Mouse (Mus musculus): ENCODE results near the gene Mid1. TPM values are rescaled to one million over a fixed set of nuclear protein-coding genes. Genes with fewer than 3 reads are reported as not detected.
A peak's percentile ranks its signal among the peaks of the same experiment; 100 is the strongest.
"Not testable (repeated sequence)": the region's sequence is repeated elsewhere in the genome, so short reads cannot be mapped to it uniquely, and the experiment has no call there.

Gene Mid1
- polyA plus RNA-seq, 1 experiment from 2014 or later = 1.6 TPM

DNA sequence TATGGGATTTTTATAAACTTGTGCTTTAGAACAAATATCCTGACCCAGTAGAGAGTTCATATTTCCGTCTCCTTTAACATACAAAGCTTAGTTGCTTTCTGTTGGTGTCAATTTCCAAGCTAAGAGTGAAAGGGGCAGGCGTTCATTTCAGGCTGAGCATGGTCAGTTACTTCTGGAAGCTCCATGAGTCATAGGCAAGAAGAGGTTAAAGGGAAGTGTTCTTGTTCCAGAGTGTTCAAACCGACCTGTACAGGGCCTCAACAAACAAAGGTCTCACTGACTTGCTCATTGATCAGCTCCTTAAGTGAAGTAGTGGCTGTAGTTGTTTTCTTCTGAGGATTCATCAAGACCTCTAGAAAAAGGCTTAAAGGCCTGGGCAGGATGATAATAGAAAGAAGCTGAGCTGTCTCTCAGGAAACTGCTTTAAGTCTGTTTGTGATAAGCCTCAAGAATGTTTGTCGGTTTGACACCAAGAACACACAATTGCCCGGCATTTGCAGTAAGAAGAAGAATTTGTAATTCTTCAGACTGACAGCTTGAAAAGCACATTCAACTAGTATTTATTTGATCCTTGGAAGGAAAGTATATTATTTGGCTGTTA, 252.2 kb downstream of the Mid1 start:
- no peak overlapping the region for H3K9ac ChIP-seq (replicated peaks)
- no peak overlapping the region for H3K4me3 ChIP-seq (ENCODE audit: low read depth, low read length)
- no peak overlapping the region for H3K27ac ChIP-seq (ENCODE audit: low read depth)
- TF ChIP-seq CTCF (IDR thresholded peaks at IDR 0.05; ENCODE audit: low read depth) (no peak), EP300 (IDR thresholded peaks at IDR 0.05; ENCODE audit: low read depth) (no peak)
- H3K4me2 ChIP-seq (ENCODE audit: low read depth, low read length) = no peak overlapping the region
- H3K36me3 ChIP-seq (replicated peaks; ENCODE audit: insufficient read depth, low read length) = no peaks in the 10 kb centered on the region
- no peaks in the 10 kb centered on the region for H3K27me3 ChIP-seq (ENCODE audit: insufficient read depth, low read length)
- no peak for ATAC-seq
- no peaks in the 10 kb centered on the region for H3K9me3 ChIP-seq (ENCODE audit: low read length)
- no peak for DNase-seq
- no peaks in the 10 kb centered on the region for H3K4me1 ChIP-seq (ENCODE audit: insufficient read depth)
- 40% methylated on average over 5 of the region's 5 CpGs for WGBS (ENCODE audit: insufficient replicate concordance)

DNA sequence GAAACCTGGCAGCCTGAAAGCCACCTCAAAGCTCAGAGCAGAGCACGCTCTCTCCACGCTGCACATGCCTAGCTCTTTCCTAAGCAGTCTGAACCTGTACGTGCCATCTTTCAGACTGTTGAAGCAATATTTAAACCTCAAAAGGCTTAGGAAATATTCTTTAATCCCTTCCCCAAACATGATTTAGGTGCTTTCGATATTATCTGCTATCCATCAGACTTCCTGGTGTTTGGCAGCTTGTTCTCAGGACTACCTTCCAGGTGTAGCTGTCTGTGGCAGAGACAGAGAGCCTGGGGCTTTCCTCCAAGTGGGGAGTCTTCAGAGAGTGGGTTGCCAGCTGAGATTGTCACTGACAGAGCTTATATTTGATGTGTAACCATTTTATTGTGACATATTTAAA, 255.5 kb downstream of the Mid1 start:
- Histone ChIP-seq H3K27ac (ENCODE audit: low read depth) (no peak overlapping the region), H3K36me3 (replicated peaks; ENCODE audit: insufficient read depth, low read length) (no peaks in the 10 kb centered on the region), H3K4me1 (ENCODE audit: insufficient read depth) (no peaks in the 10 kb centered on the region), H3K9ac (replicated peaks) (no peak overlapping the region), H3K9me3 (ENCODE audit: low read length) (no peaks in the 10 kb centered on the region), H3K4me2 (ENCODE audit: low read depth, low read length) (no peak overlapping the region), H3K27me3 (ENCODE audit: insufficient read depth, low read length) (no peaks in the 10 kb centered on the region), H3K4me3 (ENCODE audit: low read depth, low read length) (no peak overlapping the region)
- 72% methylated on average over 4 of the region's 4 CpGs for WGBS (ENCODE audit: insufficient replicate concordance)
- ATAC-seq = no peak
- no peak for DNase-seq
- TF ChIP-seq EP300 (IDR thresholded peaks at IDR 0.05; ENCODE audit: low read depth) (no peak), CTCF (IDR thresholded peaks at IDR 0.05; ENCODE audit: low read depth) (no peak)

DNA sequence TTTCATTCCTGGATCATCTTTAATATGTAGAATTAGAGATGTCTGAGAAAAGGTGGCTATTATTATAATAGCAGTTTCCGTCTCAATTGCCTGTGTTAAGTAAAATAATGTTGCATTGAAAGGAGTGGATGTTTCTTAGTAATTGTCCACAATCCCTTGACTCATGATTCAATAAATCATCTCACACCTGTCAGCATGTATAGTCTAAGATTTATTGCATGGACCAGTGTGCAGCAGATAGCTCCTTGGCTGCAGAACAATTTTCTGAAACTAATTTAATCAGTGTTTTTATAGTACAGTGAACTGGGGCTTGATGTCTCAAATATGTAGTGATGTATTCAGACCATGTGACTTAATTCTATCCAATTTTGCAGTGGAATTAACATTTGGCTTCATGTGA, 265.6 kb downstream of the Mid1 start:
- WGBS (ENCODE audit: insufficient replicate concordance) = 80% methylated on average over 1 of the region's 1 CpGs
- ATAC-seq = no peak

DNA sequence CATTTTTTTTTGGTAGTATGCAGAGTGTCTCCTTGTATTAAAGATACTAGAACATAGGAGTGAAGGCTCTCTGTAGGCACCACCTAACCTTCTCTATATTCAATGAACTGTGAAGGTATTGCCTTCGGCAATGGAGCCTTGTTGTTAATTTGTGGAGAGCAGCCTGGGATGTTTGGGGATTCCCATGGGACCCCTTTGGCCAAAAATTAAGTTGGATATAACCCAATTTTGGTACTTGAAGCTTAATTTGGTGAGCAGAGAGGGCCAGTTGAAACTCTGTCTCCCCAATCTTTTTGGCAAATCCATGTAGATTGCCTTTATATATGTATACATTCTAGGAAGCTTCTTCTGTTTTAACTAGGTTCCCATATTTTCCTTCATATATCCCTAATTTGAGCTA, 284.3 kb downstream of the Mid1 start:
- H3K27ac ChIP-seq (ENCODE audit: low read depth) = no peak overlapping the region
- H3K4me3 ChIP-seq (ENCODE audit: low read depth, low read length) = no peak overlapping the region
- TF ChIP-seq EP300 (IDR thresholded peaks at IDR 0.05; ENCODE audit: low read depth) = no peak
- no peak for TF ChIP-seq CTCF (IDR thresholded peaks at IDR 0.05; ENCODE audit: low read depth)
- no peaks in the 10 kb centered on the region for H3K36me3 ChIP-seq (replicated peaks; ENCODE audit: insufficient read depth, low read length)
- ATAC-seq = no peak
- no peaks in the 10 kb centered on the region for H3K9me3 ChIP-seq (ENCODE audit: low read length)
- no peak overlapping the region for H3K4me2 ChIP-seq (ENCODE audit: low read depth, low read length)
- no peak overlapping the region for H3K9ac ChIP-seq (replicated peaks)
- DNase-seq = no peak
- no peaks in the 10 kb centered on the region for H3K4me1 ChIP-seq (ENCODE audit: insufficient read depth)
- 76% methylated on average over 1 of the region's 1 CpGs for WGBS (ENCODE audit: insufficient replicate concordance)
- H3K27me3 ChIP-seq (ENCODE audit: insufficient read depth, low read length) = no peaks in the 10 kb centered on the region

More for the DNA sequence above, 265.6 kb downstream of the Mid1 start:
- Histone ChIP-seq H3K4me1 (ENCODE audit: insufficient read depth) (no peaks in the 10 kb centered on the region), H3K4me2 (ENCODE audit: low read depth, low read length) (no peak overlapping the region), H3K27me3 (ENCODE audit: insufficient read depth, low read length) (no peaks in the 10 kb centered on the region), H3K9ac (replicated peaks) (no peak overlapping the region), H3K36me3 (replicated peaks; ENCODE audit: insufficient read depth, low read length) (no peaks in the 10 kb centered on the region), H3K4me3 (ENCODE audit: low read depth, low read length) (no peak overlapping the region), H3K27ac (ENCODE audit: low read depth) (no peak overlapping the region), H3K9me3 (ENCODE audit: low read length) (no peaks in the 10 kb centered on the region)
- DNase-seq = no peak
- no peak for TF ChIP-seq CTCF (IDR thresholded peaks at IDR 0.05; ENCODE audit: low read depth)
- no peak for TF ChIP-seq EP300 (IDR thresholded peaks at IDR 0.05; ENCODE audit: low read depth)

DNA sequence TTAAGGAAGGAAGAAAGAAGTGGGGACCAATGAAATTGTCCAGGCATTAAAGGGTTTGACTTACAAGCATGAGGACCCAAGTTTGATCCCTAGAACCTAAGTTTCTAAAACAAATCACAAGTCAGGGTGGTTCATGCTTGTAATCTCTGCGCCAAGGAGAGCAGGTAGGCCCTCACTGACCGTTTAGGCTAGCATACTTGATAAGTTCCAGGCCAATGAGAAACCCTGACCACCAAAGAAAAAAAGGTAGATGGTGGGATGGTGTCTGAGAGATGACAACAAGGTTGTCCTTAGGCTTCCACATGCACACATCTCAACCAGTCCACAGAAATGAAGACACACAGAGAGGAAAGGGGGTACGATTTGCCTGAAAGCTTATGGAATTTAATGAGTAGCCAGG, 284.8 kb downstream of the Mid1 start:
- H3K9me3 ChIP-seq (ENCODE audit: low read length); H3K9ac ChIP-seq (replicated peaks); H3K36me3 ChIP-seq (replicated peaks; ENCODE audit: insufficient read depth, low read length); H3K27me3 ChIP-seq (ENCODE audit: insufficient read depth, low read length); H3K4me1 ChIP-seq (ENCODE audit: insufficient read depth); H3K4me3 ChIP-seq (ENCODE audit: low read depth, low read length); ATAC-seq; H3K4me2 ChIP-seq (ENCODE audit: low read depth, low read length); H3K27ac ChIP-seq (ENCODE audit: low read depth): not testable (repeated sequence)
- DNase-seq = peak; percentile 18
- 83% methylated on average over 3 of the region's 3 CpGs for WGBS (ENCODE audit: insufficient replicate concordance)

DNA sequence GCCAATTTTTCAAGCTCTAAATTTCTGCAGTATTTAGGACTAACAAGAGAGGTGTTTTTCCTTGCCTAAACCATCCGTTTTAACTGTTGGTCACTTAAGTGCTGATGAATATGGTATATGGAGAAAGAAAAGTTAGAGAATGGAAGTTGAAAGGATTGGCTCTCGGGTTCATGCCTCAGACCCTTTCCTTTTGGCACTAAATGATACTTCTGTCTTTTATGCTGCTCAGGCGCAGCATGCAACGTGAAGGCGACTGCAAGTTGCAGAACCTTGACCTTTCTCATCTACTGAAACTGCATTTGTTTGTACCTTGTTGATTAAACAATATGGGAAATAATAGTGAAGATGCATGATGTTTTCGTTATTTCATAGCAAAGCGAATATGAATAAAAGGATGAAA, 285.5 kb downstream of the Mid1 start:
- not testable (repeated sequence) for H3K27ac ChIP-seq (ENCODE audit: low read depth); H3K4me1 ChIP-seq (ENCODE audit: insufficient read depth); DNase-seq; H3K36me3 ChIP-seq (replicated peaks; ENCODE audit: insufficient read depth, low read length); H3K9ac ChIP-seq (replicated peaks); H3K27me3 ChIP-seq (ENCODE audit: insufficient read depth, low read length); H3K4me2 ChIP-seq (ENCODE audit: low read depth, low read length); H3K9me3 ChIP-seq (ENCODE audit: low read length); H3K4me3 ChIP-seq (ENCODE audit: low read depth, low read length); ATAC-seq
- 77% methylated on average over 7 of the region's 7 CpGs for WGBS (ENCODE audit: insufficient replicate concordance)

DNA sequence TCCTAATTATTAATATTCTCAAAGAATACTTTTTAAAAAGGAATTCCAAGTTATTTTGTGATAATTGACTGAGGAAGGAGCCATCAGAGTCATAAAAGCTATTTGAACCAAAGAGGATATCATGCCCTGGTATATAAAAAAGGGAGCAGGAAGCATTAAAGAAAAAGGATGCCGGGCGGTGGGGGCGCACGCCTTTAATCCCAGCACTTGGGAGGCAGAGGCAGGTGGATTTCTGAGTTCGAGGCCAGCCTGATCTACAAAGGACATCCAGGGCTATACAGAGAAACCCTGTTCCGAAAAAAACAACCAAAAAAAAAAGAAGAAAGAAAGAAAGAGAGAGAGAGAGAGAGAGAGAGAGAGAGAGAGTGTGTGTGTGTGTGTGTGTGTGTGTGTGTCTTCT, 286.6 kb downstream of the Mid1 start:
- H3K9me3 ChIP-seq (ENCODE audit: low read length); H3K36me3 ChIP-seq (replicated peaks; ENCODE audit: insufficient read depth, low read length); H3K27ac ChIP-seq (ENCODE audit: low read depth); H3K4me1 ChIP-seq (ENCODE audit: insufficient read depth); ATAC-seq; DNase-seq; H3K9ac ChIP-seq (replicated peaks); H3K27me3 ChIP-seq (ENCODE audit: insufficient read depth, low read length); H3K4me3 ChIP-seq (ENCODE audit: low read depth, low read length); H3K4me2 ChIP-seq (ENCODE audit: low read depth, low read length): not testable (repeated sequence)
- WGBS (ENCODE audit: insufficient replicate concordance) = 75% methylated on average over 6 of the region's 6 CpGs

DNA sequence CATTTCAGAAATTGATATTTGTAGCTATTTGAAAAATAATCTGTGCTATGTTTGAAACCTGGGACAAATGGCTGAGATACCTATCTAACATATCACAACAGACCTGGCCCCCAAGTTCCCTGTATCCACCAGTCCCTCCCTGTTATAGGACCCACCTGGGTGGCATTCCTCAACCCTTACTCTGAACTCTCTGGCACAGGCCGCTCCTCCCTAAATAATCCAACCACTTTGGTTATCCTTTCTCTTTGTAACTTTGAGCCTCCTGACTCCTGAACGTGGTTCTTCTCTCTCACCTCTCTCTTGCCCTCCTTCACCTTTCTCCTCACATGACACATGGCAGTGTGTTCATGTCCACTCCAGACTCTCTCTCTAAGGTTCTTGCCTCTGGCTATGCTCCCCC, 287.1 kb downstream of the Mid1 start:
- not testable (repeated sequence) for H3K9me3 ChIP-seq (ENCODE audit: low read length); H3K36me3 ChIP-seq (replicated peaks; ENCODE audit: insufficient read depth, low read length); H3K27ac ChIP-seq (ENCODE audit: low read depth); H3K4me3 ChIP-seq (ENCODE audit: low read depth, low read length); H3K9ac ChIP-seq (replicated peaks); H3K4me2 ChIP-seq (ENCODE audit: low read depth, low read length); H3K27me3 ChIP-seq (ENCODE audit: insufficient read depth, low read length); H3K4me1 ChIP-seq (ENCODE audit: insufficient read depth); ATAC-seq
- DNase-seq = peak; percentile 20
- 69% methylated on average over 2 of the region's 2 CpGs for WGBS (ENCODE audit: insufficient replicate concordance)

DNA sequence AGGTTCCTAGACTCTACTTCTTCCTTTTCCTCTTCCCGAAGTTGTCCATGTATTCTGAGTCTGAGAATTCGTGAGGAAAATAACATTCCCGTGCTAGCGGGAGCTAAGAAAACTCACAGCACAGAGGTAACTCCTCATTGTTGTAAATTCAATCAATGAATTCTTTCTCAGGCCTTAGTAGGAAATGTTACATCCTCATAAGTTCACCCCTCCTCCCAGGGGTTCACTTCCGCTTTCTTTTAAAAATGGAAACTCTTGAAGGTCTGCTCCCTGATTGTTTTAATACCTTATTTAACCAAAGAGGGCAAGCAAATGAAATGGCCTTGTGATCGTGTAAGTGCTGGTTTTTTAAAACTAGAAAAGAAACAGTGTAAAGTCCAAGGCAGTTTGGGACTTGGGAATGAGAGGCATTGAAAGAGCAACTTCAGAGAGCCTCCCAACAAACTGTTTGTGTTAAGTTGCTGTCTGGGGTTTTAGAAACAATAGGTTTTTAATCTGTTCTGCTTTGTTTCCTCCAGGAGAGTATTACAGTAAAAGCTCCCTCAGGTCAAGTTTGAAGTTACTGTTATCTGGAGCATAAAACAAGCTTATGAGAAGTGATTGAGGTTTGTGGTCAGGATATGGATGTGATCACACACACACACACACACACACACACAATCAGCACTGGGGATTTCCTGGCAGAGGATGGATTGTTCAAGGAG, 287.9 kb downstream of the Mid1 start:
- peak; percentile 18 for DNase-seq
- WGBS (ENCODE audit: insufficient replicate concordance) = 60% methylated on average over 6 of the region's 6 CpGs
- not testable (repeated sequence) for H3K27me3 ChIP-seq (ENCODE audit: insufficient read depth, low read length)

More for the DNA sequence above, 287.9 kb downstream of the Mid1 start:
- H3K9ac ChIP-seq (replicated peaks); H3K27ac ChIP-seq (ENCODE audit: low read depth); H3K9me3 ChIP-seq (ENCODE audit: low read length); H3K4me3 ChIP-seq (ENCODE audit: low read depth, low read length); H3K4me1 ChIP-seq (ENCODE audit: insufficient read depth); H3K4me2 ChIP-seq (ENCODE audit: low read depth, low read length); ATAC-seq; H3K36me3 ChIP-seq (replicated peaks; ENCODE audit: insufficient read depth, low read length): not testable (repeated sequence)
